Mouse (Mus musculus) bone marrow macrophage, adult 2 months (primary cell): ENCODE measurements around the gene Tmem185b.

Source experiments
- CTCF ChIP-seq: IDR thresholded peaks from 2 replicates; pipeline ENCODE4 v1.5.1; 2012; ENCODE audit warnings: low read depth, mild to moderate bottlenecking, low read length, moderate library complexity
- POLR2A ChIP-seq: IDR thresholded peaks from 2 replicates; pipeline ENCODE4 v1.6.1; 2012; ENCODE audit warnings: mild to moderate bottlenecking, low read depth, low read length, borderline replicate concordance

DNA sequence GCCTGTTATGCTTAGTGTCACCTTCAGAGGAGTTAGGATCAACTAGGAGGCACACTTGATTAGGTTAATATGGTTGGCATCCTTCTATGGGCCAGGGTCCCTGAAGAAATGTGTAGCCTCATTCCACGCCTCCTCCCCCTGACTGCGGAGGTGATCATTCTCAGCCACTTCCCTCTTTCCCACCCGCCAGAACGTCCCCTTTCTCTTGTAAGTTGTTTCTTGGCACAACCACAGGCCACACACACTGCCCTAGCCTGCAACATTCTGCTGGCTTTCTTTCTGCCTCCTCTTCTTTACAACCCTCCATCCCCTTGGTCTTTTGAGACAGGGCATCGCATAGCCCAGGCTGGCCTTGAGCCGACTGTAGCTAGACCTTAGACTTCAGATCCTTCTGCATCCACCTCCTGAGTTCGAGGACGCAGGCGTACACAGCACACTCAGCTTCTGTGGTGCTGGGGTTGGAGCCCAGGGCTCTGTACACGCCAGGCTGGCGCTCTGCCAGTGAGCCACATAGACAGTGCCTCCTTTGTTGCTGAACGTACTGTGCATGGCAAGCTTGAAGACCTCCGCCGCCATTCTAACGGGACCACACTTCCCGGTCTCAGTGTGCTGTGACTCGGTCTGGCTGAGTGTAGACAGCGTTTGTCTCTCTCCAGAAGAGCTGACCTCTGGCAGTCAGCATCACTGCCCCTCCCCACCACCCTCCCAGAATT is 7.3 kb downstream of the Tmem185b start:
- no peak for TF ChIP-seq CTCF
- TF ChIP-seq POLR2A = no peak
